Mouse (Mus musculus): ENCODE data around the gene Grhpr. TPM values are rescaled to one million over a fixed set of nuclear protein-coding genes. Genes with fewer than 3 reads are reported as not detected.

The Grhpr gene
- total and polyA plus RNA-seq, 2 experiments from 2014 or later: 103 to 147 TPM

DNA sequence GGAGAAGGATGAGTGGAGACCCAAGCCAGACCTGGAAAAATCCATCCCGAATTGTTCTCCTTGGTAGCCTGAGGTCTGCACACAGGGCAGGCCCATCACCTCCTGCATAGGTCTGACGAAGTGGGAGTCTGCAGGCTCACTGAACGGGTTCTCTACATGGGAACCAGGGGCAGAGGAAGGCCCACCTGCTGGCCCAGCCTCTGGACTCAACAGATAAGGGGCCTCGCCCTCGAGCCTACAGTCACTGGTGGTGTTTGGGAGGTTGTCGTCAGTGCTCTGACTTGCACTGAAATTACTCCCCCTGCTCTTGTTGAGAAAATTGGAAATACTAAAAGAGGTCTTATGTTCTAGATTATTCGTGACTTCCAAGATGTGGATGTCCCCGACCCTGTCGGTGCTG lies 12.7 kb downstream of the Grhpr start:
- WGBS: 81% methylated on average over 9 of the region's 9 CpGs
- Histone ChIP-seq H3K36me3 (replicated peaks; ENCODE audit: control insufficient read depth, insufficient read depth, low read length) (peaks cover 47% of the 10 kb centered on the region), H3K4me3 (ENCODE audit: low read depth, low read length) (no peak overlapping the region), H3K4me2 (ENCODE audit: low read depth, low read length) (no peak overlapping the region), H3K9me3 (replicated peaks; ENCODE audit: control insufficient read depth, low read length) (no peaks in the 10 kb centered on the region), H3K27ac (ENCODE audit: low read depth) (no peak overlapping the region), H3K4me1 (ENCODE audit: control insufficient read depth, insufficient read depth) (no peaks in the 10 kb centered on the region), H3K9ac (replicated peaks; ENCODE audit: low read depth, low read length) (no peak overlapping the region), H3K27me3 (ENCODE audit: control insufficient read depth, insufficient read depth, low read length) (no peaks in the 10 kb centered on the region)
- DNase-seq (ENCODE audit: low spot score) (no peak), ATAC-seq (ENCODE audit: insufficient read depth, low read depth) (no peak)
- TF ChIP-seq CTCF (IDR thresholded peaks at IDR 0.05; ENCODE audit: low read depth): no peak
- TF ChIP-seq EP300 (IDR thresholded peaks at IDR 0.05; ENCODE audit: low read depth): no peak

DNA sequence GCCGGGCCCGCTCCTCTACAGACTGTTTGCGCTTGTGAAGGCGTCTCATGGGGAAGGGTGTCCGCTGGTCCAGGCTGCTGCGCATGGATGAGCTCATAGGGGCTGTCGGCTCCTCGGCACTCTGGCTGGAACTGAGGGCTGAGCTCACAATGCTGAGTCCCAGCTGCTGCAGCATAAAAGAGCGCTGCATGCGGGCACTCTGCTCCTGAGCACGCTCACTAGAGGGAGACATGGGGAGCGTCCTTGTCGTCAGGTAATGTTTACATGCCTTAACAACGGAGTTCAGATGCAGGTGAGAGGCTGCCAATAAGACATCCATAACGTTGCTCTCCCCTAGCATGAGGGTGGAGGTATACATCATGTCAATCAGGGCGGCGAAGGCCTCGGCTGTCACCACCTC lies 13.6 kb downstream of the Grhpr start:
- Histone ChIP-seq H3K27me3 (ENCODE audit: control insufficient read depth, insufficient read depth, low read length) (no peaks in the 10 kb centered on the region), H3K4me1 (ENCODE audit: control insufficient read depth, insufficient read depth) (no peaks in the 10 kb centered on the region), H3K9me3 (replicated peaks; ENCODE audit: control insufficient read depth, low read length) (no peaks in the 10 kb centered on the region), H3K4me3 (ENCODE audit: low read depth, low read length) (no peak overlapping the region), H3K27ac (ENCODE audit: low read depth) (no peak overlapping the region), H3K4me2 (ENCODE audit: low read depth, low read length) (no peak overlapping the region), H3K9ac (replicated peaks; ENCODE audit: low read depth, low read length) (no peak overlapping the region), H3K36me3 (replicated peaks; ENCODE audit: control insufficient read depth, insufficient read depth, low read length) (peaks cover 38% of the 10 kb centered on the region)
- TF ChIP-seq EP300 (IDR thresholded peaks at IDR 0.05; ENCODE audit: low read depth) (no peak), CTCF (IDR thresholded peaks at IDR 0.05; ENCODE audit: low read depth) (no peak)
- WGBS: 83% methylated on average over 18 of the region's 18 CpGs
- DNase-seq (ENCODE audit: low spot score) (no peak), ATAC-seq (ENCODE audit: insufficient read depth, low read depth) (no peak)

DNA sequence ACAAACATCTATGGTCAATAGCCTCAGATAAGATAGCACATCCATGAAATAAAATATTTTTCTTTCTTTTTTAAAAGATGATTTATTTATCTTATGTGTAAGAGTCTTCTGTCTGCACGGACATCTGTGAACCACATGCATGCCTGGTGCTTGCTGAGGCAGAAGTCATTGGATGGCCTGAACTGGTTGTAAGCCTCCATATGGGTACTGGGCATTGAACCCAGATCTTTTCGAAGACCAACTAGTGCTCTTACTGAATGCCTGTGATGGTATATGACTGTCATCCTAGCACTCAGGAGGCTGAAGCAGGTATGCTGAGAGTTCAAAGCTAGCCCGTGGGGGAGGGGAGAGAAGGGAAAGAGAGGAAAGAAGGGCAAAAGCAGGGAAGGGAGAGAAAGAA lies 16.9 kb downstream of the Grhpr start:
- no peak overlapping the region for H3K4me2 ChIP-seq (ENCODE audit: low read depth, low read length)
- H3K27me3 ChIP-seq (ENCODE audit: control insufficient read depth, insufficient read depth, low read length): no peaks in the 10 kb centered on the region

DNA sequence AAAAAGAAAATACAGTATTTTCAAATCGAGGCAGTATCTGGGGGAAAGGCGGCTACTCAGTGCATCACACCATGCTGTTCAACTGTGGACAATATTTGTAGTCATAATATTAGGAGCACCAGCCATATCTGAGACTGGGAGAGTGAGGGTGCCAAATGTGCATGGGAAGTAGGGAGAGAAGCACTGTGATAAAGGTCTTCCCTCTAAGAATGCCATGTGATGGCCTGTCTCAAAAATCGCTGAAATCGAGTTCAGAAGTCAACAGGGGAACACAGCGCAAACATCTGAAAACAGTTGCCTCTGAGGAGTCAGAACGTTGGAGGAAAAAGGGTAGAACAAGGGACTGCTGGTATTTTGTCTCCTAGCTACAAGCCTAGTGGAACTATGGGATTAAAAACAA lies 18.8 kb downstream of the Grhpr start:
- Histone ChIP-seq H3K4me2 (ENCODE audit: low read depth, low read length) (no peak overlapping the region), H3K27ac (ENCODE audit: low read depth) (no peak overlapping the region), H3K9me3 (replicated peaks; ENCODE audit: control insufficient read depth, low read length) (no peaks in the 10 kb centered on the region), H3K4me3 (ENCODE audit: low read depth, low read length) (no peak overlapping the region), H3K36me3 (replicated peaks; ENCODE audit: control insufficient read depth, insufficient read depth, low read length) (peaks cover under 1% of the 10 kb centered on the region), H3K4me1 (ENCODE audit: control insufficient read depth, insufficient read depth) (no peaks in the 10 kb centered on the region), H3K9ac (replicated peaks; ENCODE audit: low read depth, low read length) (no peak overlapping the region), H3K27me3 (ENCODE audit: control insufficient read depth, insufficient read depth, low read length) (no peaks in the 10 kb centered on the region)
- DNase-seq (ENCODE audit: low spot score): no peak
- 88% methylated on average over 6 of the region's 6 CpGs for WGBS
- TF ChIP-seq CTCF (IDR thresholded peaks at IDR 0.05; ENCODE audit: low read depth) (no peak), EP300 (IDR thresholded peaks at IDR 0.05; ENCODE audit: low read depth) (no peak)
- ATAC-seq (ENCODE audit: insufficient read depth, low read depth): no peak

More for the DNA sequence above, 16.9 kb downstream of the Grhpr start:
- DNase-seq (ENCODE audit: low spot score) (no peak), ATAC-seq (ENCODE audit: insufficient read depth, low read depth) (no peak)
- TF ChIP-seq CTCF (IDR thresholded peaks at IDR 0.05; ENCODE audit: low read depth) (no peak), EP300 (IDR thresholded peaks at IDR 0.05; ENCODE audit: low read depth) (no peak)
- H3K27ac ChIP-seq (ENCODE audit: low read depth): no peak overlapping the region
- H3K9me3 ChIP-seq (replicated peaks; ENCODE audit: control insufficient read depth, low read length): no peaks in the 10 kb centered on the region
- WGBS: 71% methylated on average over 3 of the region's 3 CpGs
- H3K9ac ChIP-seq (replicated peaks; ENCODE audit: low read depth, low read length): no peak overlapping the region
- no peaks in the 10 kb centered on the region for H3K4me1 ChIP-seq (ENCODE audit: control insufficient read depth, insufficient read depth)
- peaks cover 15% of the 10 kb centered on the region for H3K36me3 ChIP-seq (replicated peaks; ENCODE audit: control insufficient read depth, insufficient read depth, low read length)
- no peak overlapping the region for H3K4me3 ChIP-seq (ENCODE audit: low read depth, low read length)

DNA sequence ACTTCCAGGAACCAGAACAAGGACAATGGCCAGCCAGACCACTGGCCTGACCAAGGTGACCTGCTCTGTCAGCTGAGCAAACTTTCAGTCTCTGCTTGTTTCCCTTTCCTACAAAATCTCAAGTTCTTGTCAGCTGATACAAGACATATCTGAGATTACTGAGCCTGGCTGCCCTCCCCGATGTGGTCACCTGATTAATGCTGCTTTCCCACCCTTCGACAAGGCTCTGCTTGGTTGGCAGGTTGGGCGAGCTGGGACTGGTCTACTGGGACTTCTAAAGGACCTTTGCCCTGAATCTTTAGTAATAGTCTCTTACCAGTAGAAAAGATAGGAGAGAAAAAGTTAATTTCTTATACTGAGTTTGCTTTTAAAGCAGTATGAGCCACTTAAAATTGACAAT lies 24.3 kb downstream of the Grhpr start:
- H3K36me3 ChIP-seq (replicated peaks; ENCODE audit: control insufficient read depth, insufficient read depth, low read length): no peaks in the 10 kb centered on the region
- 46% methylated on average over 3 of the region's 3 CpGs for WGBS

DNA sequence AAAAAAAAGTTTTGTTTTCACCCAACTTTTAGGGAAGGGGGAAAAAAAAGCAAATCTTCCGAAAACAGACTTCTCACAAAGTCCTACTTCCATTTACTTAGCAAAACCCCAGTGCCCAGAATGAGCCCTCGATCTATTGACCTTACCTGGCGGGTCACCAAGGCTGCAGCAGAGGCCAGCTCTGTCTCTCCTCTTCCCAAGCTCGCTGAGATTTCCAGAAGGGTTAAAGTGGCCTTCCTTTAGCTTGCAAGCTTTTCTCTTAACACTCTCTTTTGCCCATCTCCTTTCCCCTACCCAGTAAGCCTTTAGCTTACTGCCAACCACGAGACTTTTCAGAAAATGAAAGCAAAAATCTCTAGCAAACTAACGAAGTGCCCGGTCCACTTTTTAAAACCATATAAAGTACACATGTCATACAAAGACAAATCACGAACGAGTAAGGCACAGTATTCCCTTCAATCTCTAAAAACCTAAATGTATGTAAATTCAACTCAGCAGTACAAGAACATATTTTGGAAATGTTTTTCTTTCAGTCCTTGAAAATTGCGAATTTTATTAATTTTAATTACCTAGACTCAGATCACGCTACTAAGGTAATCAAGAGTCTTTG lies 29.7 kb downstream of the Grhpr start:
- H3K4me2 ChIP-seq (ENCODE audit: low read depth, low read length): peak overlapping the region; percentile 69
- TF ChIP-seq CTCF (IDR thresholded peaks at IDR 0.05; ENCODE audit: low read depth): no peak
- TF ChIP-seq EP300 (IDR thresholded peaks at IDR 0.05; ENCODE audit: low read depth): no peak

More for the DNA sequence above, 24.3 kb downstream of the Grhpr start:
- Histone ChIP-seq H3K27me3 (ENCODE audit: control insufficient read depth, insufficient read depth, low read length) (no peaks in the 10 kb centered on the region), H3K9ac (replicated peaks; ENCODE audit: low read depth, low read length) (no peak overlapping the region), H3K4me2 (ENCODE audit: low read depth, low read length) (no peak overlapping the region), H3K4me3 (ENCODE audit: low read depth, low read length) (no peak overlapping the region), H3K27ac (ENCODE audit: low read depth) (no peak overlapping the region; the same call in 1 of the 2 replicates), H3K9me3 (replicated peaks; ENCODE audit: control insufficient read depth, low read length) (no peaks in the 10 kb centered on the region), H3K4me1 (ENCODE audit: control insufficient read depth, insufficient read depth) (no peaks in the 10 kb centered on the region; the same call in 1 of the 2 replicates)
- TF ChIP-seq CTCF (IDR thresholded peaks at IDR 0.05; ENCODE audit: low read depth): no peak
- TF ChIP-seq EP300 (IDR thresholded peaks at IDR 0.05; ENCODE audit: low read depth): no peak
- ATAC-seq (ENCODE audit: insufficient read depth, low read depth): no peak
- no peak for DNase-seq (ENCODE audit: low spot score)

More for the DNA sequence above, 29.7 kb downstream of the Grhpr start:
- peak overlapping the region; percentile 90 for H3K4me3 ChIP-seq (ENCODE audit: low read depth, low read length)
- H3K9ac ChIP-seq (replicated peaks; ENCODE audit: low read depth, low read length): peak overlapping the region; percentile 88; the same call in 1 of the 2 replicates
- peak overlapping the region; percentile 97 for H3K27ac ChIP-seq (ENCODE audit: low read depth)
- ATAC-seq (ENCODE audit: insufficient read depth, low read depth) (no peak), DNase-seq (ENCODE audit: low spot score) (no peak)
- no peaks in the 10 kb centered on the region for H3K9me3 ChIP-seq (replicated peaks; ENCODE audit: control insufficient read depth, low read length)
- H3K36me3 ChIP-seq (replicated peaks; ENCODE audit: control insufficient read depth, insufficient read depth, low read length): no peaks in the 10 kb centered on the region
- H3K4me1 ChIP-seq (ENCODE audit: control insufficient read depth, insufficient read depth): peaks cover 12% of the 10 kb centered on the region
- 13% methylated on average over 11 of the region's 11 CpGs for WGBS
- no peaks in the 10 kb centered on the region for H3K27me3 ChIP-seq (ENCODE audit: control insufficient read depth, insufficient read depth, low read length)
